Mouse (Mus musculus) E14TG2a.4 (cell line): ENCODE results near the gene Gosr2.

ENCODE experiments used
- CTCF ChIP-seq: conservative IDR thresholded peaks from 2 replicates; pipeline ENCODE4 v1.5.1; 2014; ENCODE audit warnings: low read length
- NANOG ChIP-seq: IDR thresholded peaks from 2 replicates; pipeline ENCODE4 v1.6.1; 2014; ENCODE audit warnings: borderline replicate concordance, low read length, mixed read lengths
- POU5F1 ChIP-seq: IDR thresholded peaks from 2 replicates; pipeline ENCODE4 v1.6.1; 2014; ENCODE audit warnings: low read length, borderline replicate concordance

DNA sequence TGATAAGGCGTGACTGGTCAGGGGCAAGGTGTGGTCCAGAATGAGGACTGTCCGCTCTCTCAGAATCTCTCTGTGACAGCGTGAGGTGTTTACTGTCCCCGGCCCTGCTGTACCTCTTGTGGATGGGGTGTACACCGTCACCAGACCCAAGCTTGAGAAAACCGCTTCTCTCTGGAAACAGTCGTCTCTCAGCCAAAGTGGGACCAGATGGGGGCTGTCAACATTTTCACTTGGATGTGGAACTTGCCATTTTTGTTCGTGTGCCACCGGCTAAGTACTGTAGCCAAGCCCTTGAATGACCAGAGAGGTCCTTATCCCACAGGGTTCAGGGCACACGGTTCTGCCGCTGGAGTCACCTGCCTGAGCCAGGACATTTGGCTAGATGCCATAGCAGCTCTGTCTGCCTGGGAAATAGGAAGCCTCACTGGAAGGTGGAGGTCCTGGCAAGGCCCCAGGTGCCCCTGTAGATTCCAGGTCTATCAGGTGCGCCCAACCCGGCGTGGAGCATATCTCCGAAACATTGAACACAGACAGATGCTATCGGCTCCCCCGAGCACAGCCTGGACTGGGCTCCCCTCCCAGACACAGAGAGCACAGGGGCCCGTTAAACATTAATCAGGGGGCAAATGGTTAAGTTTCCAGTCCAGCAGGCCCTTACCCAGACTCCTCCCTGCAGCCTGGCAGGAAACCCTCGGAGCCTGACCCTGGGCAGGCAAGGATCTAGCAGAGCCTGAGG is 37.5 kb upstream of the Gosr2 start:
- TF ChIP-seq CTCF = no peak
- TF ChIP-seq NANOG = no peak
- no peak for TF ChIP-seq POU5F1
